Mouse (Mus musculus) lung, adult 2 months (tissue): ENCODE measurements around the gene Klf2. TPM values are rescaled to one million over a fixed set of nuclear protein-coding genes. Genes with fewer than 3 reads are reported as not detected.

ENCODE experiments used
- DNase-seq: peaks from one replicate; pipeline ENCODE4 v3.0.0; 2022
- H3K4me1 ChIP-seq: fragments of 200-500 bp; 2 replicates; pipeline ENCODE4 v1.6.1; 2011; ENCODE audit warnings: low read length; ENCODE audit not compliant: control insufficient read depth, insufficient read depth
- H3K4me3 ChIP-seq: fragments of 200-500 bp; replicated peaks from 2 replicates; pipeline ENCODE3; 2011; ENCODE audit warnings: low read depth, mild to moderate bottlenecking, control low read depth, low read length; ENCODE audit errors: extremely low read depth
- CTCF ChIP-seq: fragments of 200-500 bp; IDR thresholded peaks from 2 replicates; pipeline ENCODE4 v1.5.1; 2011; ENCODE audit warnings: mild to moderate bottlenecking, low read length, control low read depth; ENCODE audit not compliant: insufficient read depth
- POLR2A ChIP-seq: fragments of 200-500 bp; IDR thresholded peaks from 2 replicates; pipeline ENCODE4 v1.6.1; 2011; ENCODE audit warnings: low read depth, mild to moderate bottlenecking, control low read depth, low read length, borderline replicate concordance; ENCODE audit errors: extremely low read depth
- WGBS: fragments of 180-500 bp; shearing (Covaris S2); methylation state at CpG from one replicate; pipeline ENCODE4 v1.1.7; 2018; 5-methylcytosine and 5-hydroxymethylcytosine counted together
- polyA plus RNA-seq: library from polyadenylated mRNA; depleted of rRNA; stranded (reverse); fragments of >200 nt; gene quantifications from 2 replicates; pipeline ENCODE4 v1.2.3, GENCODE M21; 2012

Gene Klf2
- polyA plus RNA-seq, 1 experiment, result 144 TPM

- TF ChIP-seq POLR2A (no peak), CTCF (no peak)
- DNase-seq, result peak; percentile 30
- 40% methylated on average over 8 of the region's 8 CpGs for WGBS
- Histone ChIP-seq H3K4me1 (peaks cover 6% of the 10 kb centered on the region), H3K4me3 (no peak overlapping the region)
Measured at GRCm38 (mm10) chr8:72302986-72303612, 15.7 kb upstream of the Klf2 start.

- DNase-seq, result peak; percentile 59
- 1% methylated on average over 8 of the region's 8 CpGs for WGBS
Measured at GRCm38 (mm10) chr8:72303633-72304032, 15.2 kb upstream of the Klf2 start.

GRCm38 (mm10) chr8:72305210-72305905, 13.5 kb upstream of the Klf2 start, which contains the start of gene Gm10282:
Gene Gm10282 (minus strand): TSS chr8:72305260.
- H3K4me1 ChIP-seq, result peaks cover 8% of the 10 kb centered on the region
- no peak for DNase-seq
- TF ChIP-seq POLR2A (no peak), CTCF (no peak)
- WGBS, result 87% methylated on average over 16 of the region's 16 CpGs
- H3K4me3 ChIP-seq, result no peak within 1 kb of the TSS

More at GRCm38 (mm10) chr8:72303633-72304032, 15.2 kb upstream of the Klf2 start:
- peak overlapping the region; percentile 45 for H3K4me3 ChIP-seq
- H3K4me1 ChIP-seq, result peaks cover 8% of the 10 kb centered on the region
- TF ChIP-seq POLR2A (peak; percentile 87; the same call in 1 of the 2 replicates), CTCF (no peak)

GRCm38 (mm10) chr8:72306913-72307312, 11.9 kb upstream of the Klf2 start:
- no peak for TF ChIP-seq CTCF
- WGBS, result 66% methylated on average over 5 of the region's 5 CpGs

GRCm38 (mm10) chr8:72308276-72308675, 10.6 kb upstream of the Klf2 start:
- WGBS, result 36% methylated on average over 6 of the region's 6 CpGs
- Histone ChIP-seq H3K4me3 (no peak overlapping the region), H3K4me1 (peaks cover 3% of the 10 kb centered on the region)
- DNase-seq, result peak; percentile 20
- TF ChIP-seq CTCF, result no peak
- TF ChIP-seq POLR2A, result no peak

More at GRCm38 (mm10) chr8:72306913-72307312, 11.9 kb upstream of the Klf2 start:
- DNase-seq, result no peak
- Histone ChIP-seq H3K4me3 (no peak overlapping the region), H3K4me1 (peaks cover 8% of the 10 kb centered on the region)

- WGBS, result 43% methylated on average over 8 of the region's 8 CpGs
- DNase-seq, result peak; percentile 23
- TF ChIP-seq CTCF, result no peak
- no peak for TF ChIP-seq POLR2A
- no peak overlapping the region for H3K4me3 ChIP-seq
- peaks cover 3% of the 10 kb centered on the region; the same call in 1 of the 2 replicates for H3K4me1 ChIP-seq
Measured at GRCm38 (mm10) chr8:72310849-72311506, 7.9 kb upstream of the Klf2 start.

GRCm38 (mm10) chr8:72312926-72313518, 5.8 kb upstream of the Klf2 start:
- TF ChIP-seq CTCF (no peak), POLR2A (no peak)
- Histone ChIP-seq H3K4me1 (peaks cover 3% of the 10 kb centered on the region; the same call in 1 of the 2 replicates), H3K4me3 (no peak overlapping the region)
- 72% methylated on average over 3 of the region's 3 CpGs for WGBS
- no peak for DNase-seq

GRCm38 (mm10) chr8:72316053-72316695, 2.7 kb upstream of the Klf2 start:
- DNase-seq, result no peak
- no peak overlapping the region for H3K4me3 ChIP-seq
- no peak for TF ChIP-seq CTCF
- no peak for TF ChIP-seq POLR2A
- no peaks in the 10 kb centered on the region for H3K4me1 ChIP-seq
- WGBS, result 86% methylated on average over 10 of the region's 10 CpGs

GRCm38 (mm10) chr8:72317741-72318301, 1.0 kb upstream of the Klf2 start:
- H3K4me1 ChIP-seq, result peaks cover 5% of the 10 kb centered on the region
- DNase-seq, result peak; percentile 20
- TF ChIP-seq POLR2A (no peak), CTCF (no peak)
- 58% methylated on average over 5 of the region's 5 CpGs for WGBS
- H3K4me3 ChIP-seq, result no peak overlapping the region
